Mouse (Mus musculus): ENCODE results near the gene Ptrh1.

Gene Ptrh1

GRCm38 (mm10) chr2:32775359-32776074 lies at the start of gene Ptrh1, which contains the start of gene Ttc16:
Gene Ptrh1 (plus strand): TSS chr2:32775786.
Gene Ttc16 (minus strand): TSS chr2:32775633.
- peak; percentile 99 to 100 for DNase-seq (ENCODE audit: inconsistent age in 2 of 2, low spot score in 1 of 2)

GRCm38 (mm10) chr2:32727435-32727834 lies 48.2 kb upstream of the Ptrh1 start:
- DNase-seq (ENCODE audit: inconsistent age in 2 of 2, low spot score in 1 of 2), result peak; percentile 95 to 97

GRCm38 (mm10) chr2:32728463-32728862 lies 47.1 kb upstream of the Ptrh1 start:
- peak; percentile 74 to 82 for DNase-seq (ENCODE audit: inconsistent age in 2 of 2, low spot score in 1 of 2)

- DNase-seq (ENCODE audit: inconsistent age in 2 of 2, low spot score in 1 of 2), result no peak
These were observed 46.0 kb upstream of the Ptrh1 start for GRCm38 (mm10) chr2:32729547-32729946.

- DNase-seq (ENCODE audit: inconsistent age in 2 of 2, low spot score in 1 of 2), result no peak
These were observed 44.7 kb upstream of the Ptrh1 start for GRCm38 (mm10) chr2:32730854-32731253.

GRCm38 (mm10) chr2:32731911-32732310 lies 43.7 kb upstream of the Ptrh1 start:
- no peak for DNase-seq (ENCODE audit: inconsistent age in 2 of 2, low spot score in 1 of 2)

GRCm38 (mm10) chr2:32732695-32733094 lies 42.9 kb upstream of the Ptrh1 start:
- DNase-seq (ENCODE audit: inconsistent age in 2 of 2, low spot score in 1 of 2), result no peak

GRCm38 (mm10) chr2:32734480-32734879 lies 41.1 kb upstream of the Ptrh1 start:
- DNase-seq (ENCODE audit: inconsistent age in 2 of 2, low spot score in 1 of 2), result peak in 1 of 2 experiments; percentile 48

GRCm38 (mm10) chr2:32734933-32735332 lies 40.7 kb upstream of the Ptrh1 start:
- peak; percentile 71 to 76 for DNase-seq (ENCODE audit: inconsistent age in 2 of 2, low spot score in 1 of 2)

- DNase-seq (ENCODE audit: inconsistent age in 2 of 2, low spot score in 1 of 2), result no peak
These were observed 39.2 kb upstream of the Ptrh1 start for GRCm38 (mm10) chr2:32736306-32736829.

GRCm38 (mm10) chr2:32737008-32737407 lies 38.6 kb upstream of the Ptrh1 start:
- no peak for DNase-seq (ENCODE audit: inconsistent age in 2 of 2, low spot score in 1 of 2)

GRCm38 (mm10) chr2:32739311-32739710 lies 36.3 kb upstream of the Ptrh1 start:
- DNase-seq (ENCODE audit: inconsistent age in 2 of 2, low spot score in 1 of 2), result peak; percentile 53 to 67

GRCm38 (mm10) chr2:32740916-32741272 lies 34.7 kb upstream of the Ptrh1 start, which contains the start of gene 6330409D20Rik:
Gene 6330409D20Rik (minus strand): TSS chr2:32741016.
- DNase-seq (ENCODE audit: inconsistent age in 2 of 2, low spot score in 1 of 2), result no peak

- DNase-seq (ENCODE audit: inconsistent age in 2 of 2, low spot score in 1 of 2), result peak; percentile 54 to 60
These were observed 34.1 kb upstream of the Ptrh1 start for GRCm38 (mm10) chr2:32741273-32742172.

- no peak for DNase-seq (ENCODE audit: inconsistent age in 2 of 2, low spot score in 1 of 2)
These were observed 33.4 kb upstream of the Ptrh1 start for GRCm38 (mm10) chr2:32742173-32742531.

- DNase-seq (ENCODE audit: inconsistent age in 2 of 2, low spot score in 1 of 2), result no peak
These were observed 31.2 kb upstream of the Ptrh1 start for GRCm38 (mm10) chr2:32744272-32744982.

- DNase-seq (ENCODE audit: inconsistent age in 2 of 2, low spot score in 1 of 2), result no peak
These were observed 26.5 kb upstream of the Ptrh1 start for GRCm38 (mm10) chr2:32749082-32749481.

- no peak for DNase-seq (ENCODE audit: inconsistent age in 2 of 2, low spot score in 1 of 2)
These were observed 25.4 kb upstream of the Ptrh1 start for GRCm38 (mm10) chr2:32750199-32750598.

GRCm38 (mm10) chr2:32750887-32751664 lies 24.5 kb upstream of the Ptrh1 start:
- DNase-seq (ENCODE audit: inconsistent age in 2 of 2, low spot score in 1 of 2), result peak; percentile 87 to 94

- no peak for DNase-seq (ENCODE audit: inconsistent age in 2 of 2, low spot score in 1 of 2)
These were observed 23.9 kb upstream of the Ptrh1 start for GRCm38 (mm10) chr2:32751665-32752033.

Data from adrenal gland, adult (tissue).